Mouse (Mus musculus) bone marrow macrophage, adult 2 months (primary cell): ENCODE data around the gene Fbln2. TPM values are rescaled to one million over a fixed set of nuclear protein-coding genes. Genes with fewer than 3 reads are reported as not detected.

Experiments used
- H3K27ac ChIP-seq: 2 replicates; pipeline ENCODE4 v1.5.1; 2012; ENCODE audit warnings: low read depth, low read length; ENCODE audit not compliant: insufficient read depth
- H3K4me1 ChIP-seq: 2 replicates; pipeline ENCODE4 v1.6.1; 2012; ENCODE audit warnings: low read length; ENCODE audit not compliant: control insufficient read depth, insufficient read depth
- H3K4me3 ChIP-seq: 2 replicates; pipeline ENCODE4 v1.5.1; 2012; ENCODE audit warnings: mild to moderate bottlenecking, low read length, moderate library complexity; ENCODE audit not compliant: insufficient read depth
- CTCF ChIP-seq: IDR thresholded peaks from 2 replicates; pipeline ENCODE4 v1.5.1; 2012; ENCODE audit warnings: low read depth, mild to moderate bottlenecking, low read length, moderate library complexity
- POLR2A ChIP-seq: IDR thresholded peaks from 2 replicates; pipeline ENCODE4 v1.6.1; 2012; ENCODE audit warnings: mild to moderate bottlenecking, low read depth, low read length, borderline replicate concordance
- polyA plus RNA-seq: library from polyadenylated mRNA; stranded (reverse); fragments of >200 nt; gene quantifications from 2 replicates; pipeline ENCODE4 v1.2.4, GENCODE M21; 2012; ENCODE audit not compliant: missing spikeins, insufficient read depth, insufficient read length

The Fbln2 gene
- polyA plus RNA-seq, 1 experiment: 3.1 TPM

DNA sequence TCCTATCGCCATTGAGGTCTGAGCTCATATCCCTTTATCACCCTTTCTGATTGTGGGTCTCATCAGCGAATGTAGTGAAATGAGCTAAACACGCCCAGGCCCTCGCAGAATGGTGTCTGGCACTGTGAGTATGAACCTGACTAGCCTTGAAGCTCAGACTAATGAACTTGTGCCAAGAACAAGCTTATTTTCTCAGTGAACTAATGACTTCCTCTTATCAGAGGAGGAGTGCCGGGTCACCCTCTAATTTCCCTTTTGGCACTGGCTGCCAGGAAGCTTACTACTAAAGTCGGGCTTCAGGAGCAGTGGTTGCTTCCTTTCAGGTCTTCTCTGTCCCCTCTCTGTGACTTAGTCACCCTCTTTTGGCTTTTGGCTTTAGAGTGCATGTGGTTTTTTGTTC is 12.7 kb downstream of the Fbln2 start:
- no peak for TF ChIP-seq CTCF
- no peak for TF ChIP-seq POLR2A
- Histone ChIP-seq H3K4me3 (no peak overlapping the region), H3K27ac (no peak overlapping the region), H3K4me1 (no peaks in the 10 kb centered on the region)

DNA sequence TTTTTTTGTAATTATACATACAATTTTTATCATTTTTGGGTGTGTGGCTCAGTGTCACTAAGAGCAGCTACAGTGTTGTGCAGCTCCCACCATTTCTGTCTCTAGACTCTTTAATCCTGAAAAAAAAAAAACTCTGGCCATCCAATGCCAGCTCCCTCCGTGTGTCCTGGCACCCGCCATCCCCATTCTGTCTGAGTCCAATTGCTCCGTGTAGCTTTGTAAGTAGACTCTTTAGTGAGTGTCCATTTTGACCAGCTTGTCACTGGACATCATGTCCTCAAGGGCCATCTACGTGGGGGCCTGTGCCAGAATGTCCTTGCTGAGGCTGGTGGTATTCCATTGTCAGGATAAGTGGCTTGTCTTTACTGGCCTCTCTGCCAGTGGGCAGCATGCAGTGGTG is 13.1 kb downstream of the Fbln2 start:
- Histone ChIP-seq H3K4me3 (no peak overlapping the region), H3K27ac (no peak overlapping the region), H3K4me1 (no peaks in the 10 kb centered on the region)
- no peak for TF ChIP-seq CTCF
- TF ChIP-seq POLR2A: no peak

DNA sequence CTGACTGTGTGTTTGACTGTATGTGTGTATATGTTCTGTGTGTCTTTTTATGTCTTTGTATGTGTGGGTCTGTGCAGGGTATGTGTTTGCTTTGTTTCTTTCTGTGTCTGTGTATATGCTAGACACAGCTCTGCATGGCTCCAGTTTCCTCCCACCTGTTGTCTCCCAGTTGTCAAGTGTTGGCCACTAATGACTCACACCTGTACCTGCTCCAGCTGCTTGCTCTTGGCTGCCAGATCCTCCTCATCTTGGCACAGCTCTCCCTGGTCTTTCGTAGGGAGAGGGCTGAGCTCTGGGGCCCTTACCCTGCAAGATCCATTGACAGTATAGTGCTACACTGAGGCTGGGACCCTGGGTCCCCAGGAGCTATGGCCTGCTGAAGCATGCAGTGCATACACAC is 13.8 kb downstream of the Fbln2 start:
- Histone ChIP-seq H3K27ac (no peak overlapping the region), H3K4me1 (no peaks in the 10 kb centered on the region), H3K4me3 (no peak overlapping the region)
- no peak for TF ChIP-seq POLR2A
- no peak for TF ChIP-seq CTCF

DNA sequence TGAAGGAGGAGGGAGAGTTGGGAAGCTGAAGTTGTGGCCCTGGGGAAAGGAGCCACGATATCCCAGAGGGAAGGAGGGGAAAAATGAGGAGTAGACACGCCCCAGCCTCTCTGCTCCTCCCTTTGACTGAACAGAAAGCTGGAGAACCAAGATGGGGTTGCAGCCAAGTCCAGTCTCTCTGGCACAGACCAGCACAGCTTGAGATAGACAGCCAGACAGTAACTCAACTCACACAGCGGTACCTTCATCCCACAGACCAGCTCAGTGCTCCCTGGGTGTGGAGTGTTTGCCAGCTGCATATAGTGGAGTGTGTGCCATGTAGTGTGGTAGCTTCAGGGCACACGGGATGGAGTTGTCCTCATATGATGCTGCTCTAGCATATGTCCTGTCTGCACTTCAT is 16.7 kb downstream of the Fbln2 start:
- Histone ChIP-seq H3K4me3 (no peak overlapping the region), H3K4me1 (no peaks in the 10 kb centered on the region), H3K27ac (no peak overlapping the region)
- no peak for TF ChIP-seq CTCF
- no peak for TF ChIP-seq POLR2A

DNA sequence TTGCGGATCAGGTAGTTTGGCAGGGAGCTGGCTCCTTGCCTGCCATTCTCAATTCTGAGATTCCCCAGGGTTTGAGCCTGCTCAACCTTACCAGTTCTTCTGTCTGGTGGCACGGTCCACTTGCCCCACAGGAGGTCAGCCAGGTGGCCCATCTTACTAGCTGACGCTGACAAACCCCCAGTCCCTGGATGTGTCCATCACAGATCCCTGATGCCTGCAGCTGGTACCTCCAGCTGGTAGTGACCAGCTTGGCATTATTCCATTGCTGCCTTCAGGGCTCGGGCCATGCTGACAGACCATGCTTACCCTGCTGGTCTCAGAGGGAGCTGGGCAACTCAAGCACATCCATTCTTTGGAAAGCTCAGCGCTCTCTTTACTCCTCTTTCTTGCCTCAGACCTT is 18.7 kb downstream of the Fbln2 start:
- no peak overlapping the region for H3K27ac ChIP-seq
- TF ChIP-seq CTCF: no peak
- no peak for TF ChIP-seq POLR2A
- no peak overlapping the region for H3K4me3 ChIP-seq
- no peaks in the 10 kb centered on the region for H3K4me1 ChIP-seq

DNA sequence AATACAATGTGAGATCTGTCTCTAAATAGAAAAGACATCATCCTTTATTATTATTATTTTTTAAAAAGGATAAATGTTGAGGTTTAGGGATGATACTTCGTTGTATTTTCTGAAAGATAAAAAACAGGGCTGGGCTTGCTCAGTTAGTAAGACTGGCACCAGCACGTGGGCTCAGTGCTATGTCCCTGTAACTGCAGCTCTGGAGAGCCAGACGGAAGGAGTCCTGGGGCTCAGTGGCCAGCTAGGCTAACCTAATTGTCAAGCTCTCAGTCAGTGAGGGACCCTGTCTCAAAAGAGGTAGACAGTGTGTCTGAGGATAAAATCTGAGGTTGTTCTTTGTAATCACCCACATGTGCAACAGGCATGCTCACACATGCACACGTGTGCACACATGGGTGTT is 19.3 kb downstream of the Fbln2 start:
- TF ChIP-seq CTCF: no peak
- Histone ChIP-seq H3K27ac (no peak overlapping the region), H3K4me3 (no peak overlapping the region), H3K4me1 (no peaks in the 10 kb centered on the region)

DNA sequence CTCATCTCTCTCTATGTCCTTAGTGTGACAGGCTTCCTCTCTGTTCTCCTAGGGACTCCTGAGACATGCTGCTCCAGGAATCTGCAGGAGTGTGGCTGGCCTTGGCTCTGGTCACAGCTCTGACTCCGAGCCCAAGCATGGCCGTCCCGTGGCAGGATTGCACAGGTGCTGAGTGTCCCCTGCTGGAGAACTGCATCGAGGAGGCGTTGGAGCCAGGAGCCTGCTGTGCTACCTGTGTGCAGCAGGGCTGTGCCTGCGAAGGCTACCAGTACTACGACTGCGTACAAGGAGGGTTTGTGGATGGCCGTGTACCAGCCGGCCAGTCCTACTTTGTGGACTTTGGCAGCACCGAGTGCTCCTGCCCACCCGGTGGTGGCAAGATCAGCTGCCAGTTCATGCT is 20.8 kb downstream of the Fbln2 start:
- TF ChIP-seq CTCF (no peak), POLR2A (no peak)
- Histone ChIP-seq H3K4me3 (no peak overlapping the region), H3K27ac (no peak overlapping the region), H3K4me1 (no peaks in the 10 kb centered on the region)

DNA sequence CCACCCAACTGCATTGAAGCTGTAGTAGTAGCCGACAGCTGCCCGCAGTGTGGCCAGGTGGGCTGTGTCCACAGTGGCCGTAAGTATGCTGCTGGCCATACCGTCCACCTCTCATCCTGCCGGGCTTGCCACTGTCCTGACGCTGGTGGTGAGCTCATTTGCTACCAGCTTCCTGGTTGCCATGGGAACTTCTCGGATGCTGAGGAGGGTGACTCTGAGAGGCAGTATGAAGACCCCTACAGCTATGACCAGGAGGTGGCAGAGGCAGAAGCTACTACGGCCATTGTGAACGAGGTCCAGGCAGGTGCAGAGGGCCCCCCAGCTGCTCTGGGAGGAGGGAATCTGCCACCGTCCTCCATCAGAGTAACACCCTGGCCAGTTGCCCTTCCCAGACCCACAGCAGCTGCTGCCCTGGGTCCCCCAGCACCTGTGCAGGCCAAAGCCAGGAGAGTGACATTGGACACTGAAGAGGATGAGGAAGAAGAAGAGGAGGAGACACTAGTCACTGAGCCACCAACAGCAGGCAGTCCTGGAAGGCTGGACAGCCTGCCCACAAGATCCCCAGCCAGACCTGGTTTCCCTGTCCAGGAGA is 21.3 kb downstream of the Fbln2 start:
- Histone ChIP-seq H3K4me3 (no peak overlapping the region), H3K4me1 (no peaks in the 10 kb centered on the region), H3K27ac (no peak overlapping the region)
- TF ChIP-seq CTCF: no peak
- TF ChIP-seq POLR2A: no peak

DNA sequence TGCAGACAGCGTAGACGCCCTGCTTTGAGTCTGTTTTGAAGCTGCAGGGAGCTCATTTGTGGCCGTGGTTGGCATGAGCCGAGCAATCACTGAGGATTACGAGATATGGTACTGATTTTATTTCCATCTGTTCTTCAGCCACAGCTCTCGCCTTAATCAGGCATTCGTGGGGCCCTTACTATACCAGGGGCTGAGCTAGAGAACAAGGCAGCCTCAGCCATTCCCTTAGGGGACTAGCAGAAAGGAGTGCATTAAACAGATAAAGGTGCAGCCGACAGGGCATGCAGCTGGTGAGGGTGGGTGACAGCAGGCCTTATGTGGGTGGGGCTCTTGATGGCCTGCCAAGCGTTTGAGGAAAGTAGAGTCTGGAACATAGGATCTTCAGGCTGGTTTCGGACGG is 23.8 kb downstream of the Fbln2 start:
- TF ChIP-seq CTCF (no peak), POLR2A (no peak)
- Histone ChIP-seq H3K4me1 (no peaks in the 10 kb centered on the region), H3K4me3 (no peak overlapping the region), H3K27ac (no peak overlapping the region)

DNA sequence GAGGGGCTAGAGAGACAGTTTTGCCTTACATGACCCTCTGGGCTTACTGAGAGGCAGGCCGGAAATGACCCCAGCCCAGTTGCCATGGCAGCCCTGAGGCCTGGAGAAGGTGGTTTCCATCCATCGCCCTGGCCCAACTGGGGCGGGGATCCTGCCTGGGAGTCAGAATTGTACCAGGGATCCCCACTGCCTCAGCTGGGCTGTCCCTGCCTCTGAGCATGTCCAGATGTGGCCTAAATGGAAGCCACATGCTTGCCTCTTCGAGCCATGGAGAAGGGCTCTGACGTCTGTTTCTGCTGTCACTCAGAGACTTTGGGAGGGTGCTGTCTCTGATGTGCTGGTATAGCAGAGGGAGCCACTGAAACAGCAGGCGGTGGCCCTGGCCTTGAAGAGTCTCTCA is 24.2 kb downstream of the Fbln2 start:
- Histone ChIP-seq H3K4me1 (no peaks in the 10 kb centered on the region), H3K27ac (no peak overlapping the region), H3K4me3 (no peak overlapping the region)
- no peak for TF ChIP-seq POLR2A
- TF ChIP-seq CTCF: no peak

DNA sequence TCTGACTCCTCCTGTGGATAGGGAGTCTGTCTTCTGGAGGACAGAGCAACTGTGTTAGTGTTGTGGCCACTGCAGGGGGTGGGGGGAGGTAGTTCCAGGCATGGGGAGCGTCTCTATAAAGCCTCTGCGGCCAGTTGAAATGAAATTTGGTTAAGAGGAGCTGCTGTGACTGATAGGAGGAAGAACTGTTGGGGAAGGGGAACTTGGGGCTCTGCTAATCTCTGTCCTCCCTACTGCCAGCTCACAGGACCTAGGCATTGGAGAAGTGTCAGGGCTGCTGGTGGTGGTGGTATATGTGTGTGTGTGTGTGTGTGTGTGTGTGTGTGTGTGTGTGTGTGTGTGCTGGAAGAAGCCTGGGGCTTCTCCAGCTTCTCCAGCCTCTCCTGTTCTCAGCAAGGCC is 25.0 kb downstream of the Fbln2 start:
- Histone ChIP-seq H3K4me1 (no peaks in the 10 kb centered on the region), H3K4me3 (no peak overlapping the region), H3K27ac (no peak overlapping the region)
- TF ChIP-seq CTCF: no peak
- TF ChIP-seq POLR2A: no peak
